Mouse (Mus musculus) mouse embryonic stem cell (cell line): ENCODE data around the gene Wrap73.

ENCODE experiments used
- in situ Hi-C, 2 experiments: fragments of 300-500 bp; cut with MboI; formaldehyde crosslinking; loops; 1 replicate in 1 of 2; 3 replicates in 1 of 2; pipeline ENCODE4 v1.14.3; 2019 to 2020; ENCODE audit warnings: low sequenced_read_pairs in 2 of 2, low pct_unique_long_range_greater_than_20kb in 1 of 2, mixed read lengths in 1 of 2; ENCODE audit not compliant: unreplicated experiment in 1 of 2

The Wrap73 gene

GRCm38 (mm10) chr4:154131894-154132293, 10.3 kb upstream of the Wrap73 start:
- in situ Hi-C loops, result no loop called here

DNA sequence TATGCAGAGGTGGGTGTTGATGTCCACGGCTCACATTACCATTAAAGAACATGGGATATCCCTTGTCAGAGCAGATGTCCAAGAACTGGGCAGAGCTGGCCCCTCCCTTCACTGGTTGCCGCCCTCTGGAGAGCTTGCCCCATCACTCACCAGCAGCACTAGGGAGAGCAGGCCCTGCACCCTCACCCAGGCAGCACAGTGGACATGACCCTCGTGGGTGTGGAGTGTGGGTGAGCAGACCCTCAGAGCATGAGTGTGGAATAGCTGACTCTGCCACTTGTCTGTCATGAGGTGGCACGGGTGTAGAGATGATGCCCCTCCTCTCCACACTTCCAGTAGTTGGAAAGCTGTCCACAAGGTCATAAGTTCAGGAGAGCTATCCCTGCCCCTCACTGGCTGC, 7.4 kb upstream of the Wrap73 start:
- in situ Hi-C loops, result no loop called here

GRCm38 (mm10) chr4:154137139-154137538, 5.0 kb upstream of the Wrap73 start:
- in situ Hi-C loops, result no loop called here

DNA sequence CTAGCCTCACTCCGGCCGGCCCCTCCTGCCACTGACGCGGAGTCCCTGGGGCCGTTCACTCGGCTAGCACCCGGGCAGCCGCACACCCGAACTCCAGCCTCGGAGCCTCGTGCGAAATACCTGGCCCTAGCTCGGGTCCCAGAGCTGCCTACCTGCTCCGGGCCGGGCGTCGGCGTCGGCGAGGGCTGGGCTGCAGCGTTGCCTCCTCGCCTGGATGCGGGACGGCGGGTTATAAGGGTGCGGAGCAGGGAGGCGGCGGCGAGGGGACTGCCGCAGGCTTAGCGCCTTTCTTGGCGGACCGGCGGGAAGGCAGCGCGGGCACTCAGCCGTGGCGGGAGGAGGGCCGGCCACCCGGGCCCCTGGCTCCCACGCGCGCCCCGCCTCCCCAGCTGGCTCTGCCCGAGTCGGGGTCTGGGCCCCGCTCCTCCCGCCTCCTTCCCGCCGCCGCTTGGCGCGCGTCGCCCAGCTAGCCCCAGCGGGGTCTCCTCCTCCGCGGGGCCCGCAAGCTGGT, 2.4 kb upstream of the Wrap73 start:
- in situ Hi-C loops, result no loop called here

- in situ Hi-C loops, result no loop called here
Observed at GRCm38 (mm10) chr4:154140182-154140212, 2.2 kb upstream of the Wrap73 start, which contains the start of gene Trp73. Trp73 (minus strand) TSS chr4:154140208.

- in situ Hi-C loops, result no loop called here
Observed at GRCm38 (mm10) chr4:154140213-154141008, 1.8 kb upstream of the Wrap73 start.

GRCm38 (mm10) chr4:154141009-154141867, 934 bp upstream of the Wrap73 start:
- in situ Hi-C loops, result no loop called here

- in situ Hi-C loops, result no loop called here
Observed at GRCm38 (mm10) chr4:154144712-154145111, 2.5 kb downstream of the Wrap73 start.

DNA sequence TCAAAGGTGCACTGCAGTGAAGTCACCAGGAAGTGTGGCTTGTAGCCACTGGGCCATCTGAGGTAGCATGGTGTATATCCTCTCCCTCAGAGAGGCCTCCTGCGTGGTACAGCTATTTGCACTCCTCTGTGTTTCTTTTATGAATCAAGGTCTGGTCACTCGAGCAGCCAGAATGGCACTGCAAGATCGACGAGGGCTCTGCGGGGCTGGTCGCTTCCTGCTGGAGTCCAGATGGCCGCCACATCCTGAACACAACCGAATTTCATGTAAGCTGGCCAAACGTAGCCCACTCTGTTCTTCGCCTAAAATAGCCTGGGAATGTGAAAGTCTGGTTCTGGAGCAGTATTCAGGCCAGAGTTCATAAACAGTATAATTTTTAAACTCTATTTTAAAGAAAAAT, 4.2 kb downstream of the Wrap73 start:
- in situ Hi-C loops, result no loop called here

GRCm38 (mm10) chr4:154154104-154154503, 11.9 kb downstream of the Wrap73 start:
- in situ Hi-C loops, result no loop called here

- in situ Hi-C loops, result no loop called here
Observed at GRCm38 (mm10) chr4:154156050-154156449, 13.9 kb downstream of the Wrap73 start.

DNA sequence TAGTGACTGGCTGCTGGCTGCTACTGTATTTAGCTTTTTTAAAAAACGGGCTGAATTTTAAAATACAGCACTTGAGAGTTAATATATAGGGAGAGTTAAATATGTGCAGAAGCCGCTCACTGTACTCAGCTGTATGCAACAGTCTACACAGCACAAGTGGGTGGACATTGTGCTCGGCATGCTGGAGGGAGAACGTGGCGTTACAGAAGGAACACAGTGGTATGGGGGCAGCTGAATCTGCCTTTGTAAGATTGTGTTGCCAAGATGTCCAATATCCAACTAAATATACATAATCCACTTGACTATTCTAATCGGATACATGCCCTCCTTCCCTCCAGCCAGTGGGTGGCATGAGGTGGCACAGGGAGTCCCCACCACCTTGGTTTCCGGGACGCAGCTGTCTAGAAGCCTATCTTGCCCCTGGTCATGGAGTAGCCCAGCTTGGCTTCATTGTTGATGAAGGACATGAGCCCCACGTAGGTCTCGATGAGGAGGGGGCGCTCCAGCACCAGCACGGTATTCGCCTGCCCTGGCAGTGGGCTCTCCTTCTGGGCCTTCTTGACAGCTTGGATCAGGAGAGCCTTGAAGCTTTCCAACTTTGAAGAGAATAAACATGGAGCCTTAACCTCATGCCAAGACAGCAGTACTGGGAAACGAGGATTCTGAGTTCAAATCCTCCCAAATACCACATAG, 15.9 kb downstream of the Wrap73 start:
- in situ Hi-C loops, result no loop called here

- in situ Hi-C loops, result no loop called here
Observed at GRCm38 (mm10) chr4:154159002-154159401, 16.8 kb downstream of the Wrap73 start.

DNA sequence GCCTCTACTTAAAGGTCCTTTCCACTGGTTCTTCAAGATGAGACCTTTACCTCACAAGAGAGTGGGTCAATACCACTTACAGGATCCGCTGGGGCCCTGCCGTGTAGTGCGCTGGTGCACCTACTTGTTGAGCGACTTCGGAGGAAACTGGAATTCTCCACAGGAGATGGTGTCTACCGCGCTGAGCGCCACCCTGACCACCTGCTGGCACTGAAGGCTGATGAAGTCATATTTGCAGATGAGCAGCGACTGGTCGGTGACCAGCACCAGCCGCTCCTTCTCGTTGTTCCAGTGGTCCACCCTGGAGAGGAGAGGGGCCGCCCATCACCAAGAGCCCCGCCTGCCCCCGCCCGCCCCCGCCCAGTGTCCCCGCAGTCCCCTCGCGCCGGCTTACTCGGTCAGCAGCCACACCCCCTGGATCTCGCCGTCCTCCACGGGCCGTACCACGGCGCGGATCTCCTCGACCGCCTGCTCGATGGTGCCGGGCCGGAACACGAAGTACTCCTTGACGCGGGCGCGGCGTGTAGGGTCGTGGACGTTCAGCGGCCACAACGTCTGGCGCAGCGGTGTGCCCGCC, 17.9 kb downstream of the Wrap73 start:
- in situ Hi-C loops, result no loop called here

GRCm38 (mm10) chr4:154160538-154161390, 18.6 kb downstream of the Wrap73 start, which contains the start of gene Tprgl:
Tprgl (minus strand) TSS chr4:154160666.
- in situ Hi-C loops, result no loop called here

- in situ Hi-C loops, result no loop called here
Observed at GRCm38 (mm10) chr4:154163296-154163695, 21.1 kb downstream of the Wrap73 start.

DNA sequence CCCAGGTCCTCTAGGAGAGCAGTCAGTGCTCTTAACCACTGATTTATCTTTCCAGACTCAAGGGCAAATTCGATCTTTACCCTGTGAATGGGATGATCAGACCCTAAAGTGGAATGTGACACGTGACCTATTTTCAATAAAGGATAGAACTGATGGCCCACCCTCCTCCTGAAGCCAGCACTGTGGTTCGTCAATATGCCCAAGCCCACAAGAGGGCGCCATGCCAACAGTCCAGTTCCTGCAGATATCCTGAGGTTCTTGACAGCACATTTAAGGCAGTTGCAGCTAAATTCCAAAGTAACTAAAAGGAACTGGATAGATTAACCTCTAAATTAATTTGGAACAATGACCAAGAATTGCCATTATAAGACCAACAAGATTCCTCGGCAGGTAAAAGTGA, 24.9 kb downstream of the Wrap73 start:
- in situ Hi-C loops, result loop anchor here in 1 of 2 experiments (5.0 kb wide), 1 partner anchor 40 kb away; no protein-coding TSS in a partner anchor

DNA sequence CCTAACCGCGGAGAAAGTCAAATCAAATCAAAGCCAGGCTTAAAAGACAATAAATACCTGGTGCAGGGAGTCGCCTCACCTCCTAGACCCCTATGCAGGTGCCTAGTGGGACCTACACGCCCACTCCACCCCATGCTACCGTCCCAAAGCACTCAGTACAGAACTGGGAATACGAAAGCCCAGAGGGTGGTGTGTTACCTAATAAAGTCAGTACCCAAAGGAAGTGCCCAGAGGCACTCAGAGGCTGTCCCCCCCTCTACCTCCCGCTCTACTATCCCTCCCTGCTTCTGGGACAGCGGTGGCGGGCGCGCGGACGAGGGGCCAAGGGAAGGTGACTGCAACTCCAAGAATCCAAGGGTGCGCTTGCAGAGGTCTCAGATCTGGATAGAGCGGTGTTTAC, 27.8 kb downstream of the Wrap73 start:
- in situ Hi-C loops, result no loop called here
